Mouse (Mus musculus): Measurements from ENCODE around the gene Cul5.

DNA sequence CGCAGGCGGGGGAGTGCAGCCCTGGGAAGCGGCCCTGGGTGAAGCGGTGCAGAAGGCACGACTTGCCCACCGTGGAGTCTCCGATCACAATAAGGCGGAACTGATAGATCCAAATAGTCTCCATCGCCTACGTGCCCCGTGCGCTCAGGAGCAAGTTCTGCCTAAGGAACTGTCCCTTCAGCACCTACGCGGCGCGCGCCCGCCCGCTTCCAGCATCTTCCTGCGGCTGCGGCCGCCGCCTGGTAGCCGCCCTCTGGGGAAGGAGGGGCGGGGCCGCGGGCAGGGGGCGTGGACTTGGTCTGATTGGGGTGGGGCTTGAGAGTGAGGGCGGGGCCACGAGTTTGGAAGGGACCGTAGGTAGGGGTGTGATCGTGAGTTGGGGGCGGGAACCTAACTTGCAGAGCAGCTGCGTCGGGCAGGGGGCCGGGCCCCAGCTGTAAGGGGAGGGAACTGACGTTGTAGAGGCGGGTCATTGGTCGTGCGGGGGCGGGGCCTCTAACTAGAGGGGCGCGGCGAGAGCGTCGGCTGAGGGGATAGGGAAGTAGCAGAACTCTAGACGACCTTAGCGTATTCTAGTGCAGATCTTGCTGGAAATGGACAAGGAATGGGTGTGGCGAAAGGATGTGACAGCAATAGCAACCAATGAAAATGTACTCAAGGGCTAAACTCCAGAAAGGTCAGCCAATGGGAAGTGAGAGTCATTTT, 36.3 kb upstream of the Cul5 start, which contains the start of gene Rab39:
- TF ChIP-seq CTCF (conservative IDR thresholded peaks at IDR 0.05; ENCODE audit: insufficient read depth, insufficient read length, low read depth, low read length), result no peak
- TF ChIP-seq POLR2A (IDR thresholded peaks at IDR 0.05; ENCODE audit: low read depth, low read length), result no peak

Measured in kidney, adult 2 months (tissue).